Mouse (Mus musculus) embryonic fibroblast, embryonic 13.5 days (primary cell): ENCODE results near the gene Acad11.

ENCODE experiments used
- CTCF ChIP-seq: IDR thresholded peaks from 2 replicates; pipeline ENCODE4 v1.5.1; 2011; ENCODE audit warnings: mild to moderate bottlenecking, control low read depth, low read length, moderate library complexity, borderline replicate concordance; ENCODE audit not compliant: insufficient read depth
- POLR2A ChIP-seq: IDR thresholded peaks from 2 replicates; pipeline ENCODE4 v1.6.1; 2011; ENCODE audit warnings: low read depth, mild to moderate bottlenecking, control low read depth, low read length, moderate library complexity

DNA sequence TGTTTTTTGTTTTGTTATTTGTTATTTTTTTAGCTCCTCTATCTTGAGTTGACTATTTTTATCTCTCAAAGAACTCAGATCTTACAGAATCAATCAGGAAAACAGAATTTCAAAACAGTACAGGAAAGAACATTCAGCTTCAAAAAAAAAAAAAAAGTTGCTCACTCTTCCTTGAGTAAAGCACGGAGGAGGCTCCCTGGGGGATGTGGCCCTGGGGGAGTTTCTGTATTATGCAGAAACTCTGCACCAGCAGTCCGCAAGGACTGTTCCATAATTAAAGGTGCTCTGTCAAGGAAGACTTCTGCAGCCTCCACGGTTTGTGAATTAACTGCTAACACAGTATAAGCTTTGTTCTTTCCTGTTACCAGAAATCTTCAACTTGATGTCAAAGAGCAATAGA, 38.3 kb downstream of the Acad11 start:
- no peak for TF ChIP-seq POLR2A
- no peak for TF ChIP-seq CTCF
